Mouse (Mus musculus) cortical plate, adult 2 months (tissue): ENCODE measurements around the gene C77080. TPM values are rescaled to one million over a fixed set of nuclear protein-coding genes. Genes with fewer than 3 reads are reported as not detected.

Source experiments
- H3K27ac ChIP-seq: fragments of 200-500 bp; 2 replicates; pipeline ENCODE4 v1.5.1; 2012; ENCODE audit warnings: low read length, control low read depth, inconsistent platforms; ENCODE audit not compliant: insufficient read depth
- H3K4me1 ChIP-seq: fragments of 200-500 bp; 2 replicates; pipeline ENCODE4 v1.6.1; 2011; ENCODE audit warnings: low read length; ENCODE audit not compliant: control insufficient read depth, insufficient read depth
- H3K4me3 ChIP-seq: fragments of 200-500 bp; 2 replicates; pipeline ENCODE4 v1.5.1; 2011; ENCODE audit warnings: mild to moderate bottlenecking, low read length, control low read depth; ENCODE audit not compliant: insufficient read depth
- CTCF ChIP-seq: fragments of 200-500 bp; IDR thresholded peaks from 2 replicates; pipeline ENCODE4 v1.5.1; 2011; ENCODE audit warnings: mild to moderate bottlenecking, control low read depth, low read length; ENCODE audit not compliant: insufficient read depth; ENCODE audit errors: extremely low read depth
- POLR2A ChIP-seq: fragments of 200-500 bp; IDR thresholded peaks from 2 replicates; pipeline ENCODE4 v1.6.1; 2011; ENCODE audit warnings: mild to moderate bottlenecking, low read length, control low read depth; ENCODE audit not compliant: insufficient read depth; ENCODE audit errors: extremely low read depth
- polyA plus RNA-seq: library from polyadenylated mRNA; depleted of rRNA; stranded (reverse); fragments of >200 nt; gene quantifications from 2 replicates; pipeline ENCODE4 v1.2.3, GENCODE M21; 2012

Gene C77080
- polyA plus RNA-seq, 1 experiment: 15.0 TPM

DNA sequence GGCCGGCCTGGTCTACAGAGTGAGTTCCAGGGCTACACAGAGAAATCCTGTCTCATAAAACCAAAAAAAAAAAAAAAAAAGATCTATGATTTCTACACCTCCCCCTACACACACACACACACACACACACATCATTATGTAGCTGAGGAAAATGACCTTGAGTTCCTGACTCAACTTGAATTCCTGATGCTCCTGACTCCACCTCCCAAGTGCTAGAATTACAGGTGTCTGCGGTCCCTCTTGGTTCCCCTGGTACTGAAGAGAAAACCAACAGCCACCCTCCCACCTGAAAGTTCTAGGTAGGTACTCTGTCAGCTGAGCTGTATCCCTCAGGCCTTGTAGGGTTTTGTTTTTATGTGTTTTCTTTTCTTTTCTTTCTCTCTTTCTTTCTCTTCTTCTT is 8.7 kb downstream of the C77080 start:
- Histone ChIP-seq H3K4me1 (peaks cover 8% of the 10 kb centered on the region), H3K4me3 (no peak overlapping the region), H3K27ac (no peak overlapping the region)
- TF ChIP-seq CTCF (no peak), POLR2A (no peak)

DNA sequence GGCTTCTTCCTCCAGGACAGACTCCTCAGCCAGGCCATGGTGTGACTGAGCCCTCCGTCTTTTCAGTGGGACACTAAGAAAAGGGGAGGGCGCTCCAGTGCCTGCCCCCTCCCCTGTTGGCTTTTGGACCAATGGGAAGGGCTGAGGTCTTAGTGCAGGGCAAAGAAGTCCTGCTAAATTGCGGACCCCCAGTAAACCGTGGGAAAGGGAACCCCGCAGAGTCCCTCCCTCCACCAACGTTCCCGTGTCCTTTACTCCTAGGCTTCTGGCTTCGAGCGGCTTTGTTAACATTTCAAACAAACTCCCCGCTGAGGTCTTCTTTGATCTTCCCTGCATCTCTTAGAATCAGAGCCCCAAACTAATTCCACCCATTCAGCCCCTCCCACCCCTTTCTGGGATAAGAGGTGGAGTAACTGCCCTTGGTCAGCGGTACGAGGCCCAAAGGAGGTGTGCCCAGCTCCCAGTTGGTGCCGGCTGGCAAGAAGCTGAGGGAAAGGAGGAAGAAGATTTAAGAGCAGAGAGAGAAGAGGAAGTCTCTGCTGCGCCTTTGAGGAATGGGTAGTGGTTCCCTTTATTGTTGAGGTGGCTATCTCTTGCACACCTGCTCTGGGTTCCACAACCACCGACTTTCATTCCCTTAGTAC is 9.6 kb downstream of the C77080 start:
- peaks cover 4% of the 10 kb centered on the region for H3K4me1 ChIP-seq
- H3K4me3 ChIP-seq: no peak overlapping the region
- no peak overlapping the region for H3K27ac ChIP-seq
- TF ChIP-seq CTCF: no peak
- no peak for TF ChIP-seq POLR2A

DNA sequence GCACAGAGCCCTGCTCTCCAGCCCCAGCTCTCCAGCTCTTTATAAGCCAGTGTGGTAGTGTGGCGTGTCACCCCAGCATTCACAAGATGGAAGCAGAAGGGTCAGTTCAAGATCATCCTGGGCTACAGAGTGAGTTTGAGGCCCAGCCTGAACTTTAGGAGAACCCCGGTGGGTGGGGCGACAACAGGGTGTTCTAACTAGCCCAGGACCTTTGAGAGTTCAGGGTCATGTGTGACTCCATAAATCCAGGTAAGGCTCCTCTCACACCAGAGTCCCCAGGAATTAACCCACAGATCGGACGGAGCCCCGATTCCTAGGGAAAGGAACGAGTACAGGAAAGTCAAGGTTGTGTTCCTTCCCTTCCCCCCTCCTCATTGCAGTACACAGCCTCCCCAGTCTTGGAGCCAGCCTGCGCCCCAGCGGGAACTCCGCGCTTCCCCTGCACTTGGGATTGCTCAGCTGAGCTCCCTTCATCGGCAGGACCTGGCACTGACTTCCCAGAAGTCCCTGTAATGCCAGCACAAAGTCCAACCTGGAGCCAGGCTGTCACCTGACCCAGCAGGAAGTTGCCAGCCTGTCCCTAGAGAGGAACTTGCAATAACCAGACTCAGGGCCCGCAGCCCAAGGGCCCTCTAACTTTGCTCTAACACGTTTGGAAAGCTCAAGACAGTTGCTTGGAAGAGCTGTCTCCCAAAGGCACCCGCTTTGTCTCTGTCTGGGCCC is 10.3 kb downstream of the C77080 start:
- no peak for TF ChIP-seq CTCF
- no peak for TF ChIP-seq POLR2A
- Histone ChIP-seq H3K4me1 (no peaks in the 10 kb centered on the region), H3K27ac (no peak overlapping the region), H3K4me3 (no peak overlapping the region)

DNA sequence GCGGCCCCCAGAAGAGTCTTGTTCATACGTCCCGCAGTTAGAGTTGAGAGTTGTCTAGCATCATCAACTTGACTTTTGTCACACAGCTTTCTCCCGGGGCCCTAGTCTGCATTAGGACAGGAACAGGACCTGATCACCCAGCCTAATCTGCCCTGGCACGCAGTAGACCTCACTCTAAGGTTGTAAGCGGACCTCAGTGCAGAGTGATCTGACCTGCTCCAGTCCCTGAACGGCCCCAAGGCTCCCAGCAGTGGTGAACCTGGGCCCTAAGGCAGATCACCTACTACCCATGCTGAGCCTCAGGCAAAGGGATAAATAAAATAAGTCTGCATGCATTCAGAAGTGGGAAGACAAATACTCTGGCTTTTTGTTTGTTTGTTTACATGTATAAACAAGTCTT is 11.9 kb downstream of the C77080 start:
- TF ChIP-seq POLR2A (no peak), CTCF (no peak)
- H3K4me1 ChIP-seq: no peaks in the 10 kb centered on the region
- H3K4me3 ChIP-seq: no peak overlapping the region
- no peak overlapping the region for H3K27ac ChIP-seq

DNA sequence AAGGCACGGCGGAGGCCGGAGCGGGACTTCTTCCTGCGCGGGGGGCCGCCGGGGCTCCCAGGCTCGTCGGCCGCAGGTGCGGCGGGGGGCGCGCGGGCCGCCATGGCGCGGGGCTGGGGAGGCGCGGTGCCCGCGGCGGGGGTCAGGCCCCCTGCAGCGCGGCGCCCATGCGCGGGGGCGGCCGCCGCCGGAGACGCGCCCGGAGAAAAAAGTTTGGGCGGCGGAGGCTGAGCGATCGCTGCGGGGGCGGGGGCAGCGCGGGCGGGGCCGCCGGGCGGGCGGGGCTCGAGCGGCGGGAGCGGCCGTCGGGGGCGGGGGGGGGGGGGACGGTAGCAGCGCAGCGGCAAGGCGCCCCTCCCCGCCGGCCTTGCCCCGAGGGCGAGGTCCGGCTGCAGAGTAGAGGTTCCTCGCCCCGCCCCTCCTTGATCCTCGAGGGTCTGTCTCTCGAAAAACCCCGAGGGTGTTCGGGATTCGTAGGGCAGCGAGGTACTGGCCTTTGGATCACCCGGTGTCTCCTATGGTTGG is 12.9 kb downstream of the C77080 start:
- TF ChIP-seq CTCF: no peak
- TF ChIP-seq POLR2A: no peak
- Histone ChIP-seq H3K27ac (no peak overlapping the region), H3K4me1 (no peaks in the 10 kb centered on the region), H3K4me3 (peak overlapping the region; percentile 23)

DNA sequence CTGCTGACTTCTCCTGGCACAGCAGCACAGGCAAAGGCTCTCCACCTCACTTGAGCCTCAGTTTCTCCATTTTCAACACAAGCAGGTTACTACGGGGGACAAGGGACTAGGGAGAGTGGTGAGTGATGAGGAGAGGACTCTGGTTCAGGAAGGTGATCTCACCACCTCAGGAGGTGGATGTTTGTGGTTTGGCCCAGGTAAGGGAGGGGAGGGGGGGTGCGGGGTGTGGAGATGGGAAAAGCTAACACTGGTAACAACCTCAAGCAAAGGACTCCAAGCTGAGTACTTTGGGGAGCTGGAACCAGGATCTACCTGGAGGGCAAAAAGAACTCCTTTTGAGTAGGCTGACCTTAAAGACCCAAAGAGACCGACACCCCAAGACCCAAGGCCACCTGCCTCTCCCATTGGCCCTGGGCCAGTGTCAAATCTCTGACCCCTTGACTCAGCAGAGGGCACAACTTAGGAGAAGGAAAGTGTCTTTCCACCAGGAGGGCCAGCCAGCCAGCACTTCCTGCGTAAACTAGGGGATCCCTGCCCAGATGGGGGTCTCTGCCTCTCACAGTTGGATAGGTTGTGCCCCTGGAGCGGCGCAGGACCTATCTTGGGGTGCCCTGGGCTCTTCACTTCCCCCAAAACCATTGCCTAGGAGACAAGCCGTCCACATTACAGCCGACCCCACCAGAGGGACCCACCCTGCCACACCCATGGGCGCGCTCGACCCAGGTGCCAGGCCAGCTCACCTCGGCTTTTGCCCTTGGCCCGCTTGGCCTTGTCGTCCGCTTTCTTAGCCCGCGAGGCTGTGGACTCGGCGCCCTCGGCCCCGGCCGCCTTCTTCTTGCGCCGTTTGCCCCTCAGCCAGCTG is 13.6 kb downstream of the C77080 start:
- Histone ChIP-seq H3K4me1 (no peaks in the 10 kb centered on the region), H3K27ac (no peak overlapping the region), H3K4me3 (peak overlapping the region; percentile 23)
- TF ChIP-seq CTCF (no peak), POLR2A (no peak)

DNA sequence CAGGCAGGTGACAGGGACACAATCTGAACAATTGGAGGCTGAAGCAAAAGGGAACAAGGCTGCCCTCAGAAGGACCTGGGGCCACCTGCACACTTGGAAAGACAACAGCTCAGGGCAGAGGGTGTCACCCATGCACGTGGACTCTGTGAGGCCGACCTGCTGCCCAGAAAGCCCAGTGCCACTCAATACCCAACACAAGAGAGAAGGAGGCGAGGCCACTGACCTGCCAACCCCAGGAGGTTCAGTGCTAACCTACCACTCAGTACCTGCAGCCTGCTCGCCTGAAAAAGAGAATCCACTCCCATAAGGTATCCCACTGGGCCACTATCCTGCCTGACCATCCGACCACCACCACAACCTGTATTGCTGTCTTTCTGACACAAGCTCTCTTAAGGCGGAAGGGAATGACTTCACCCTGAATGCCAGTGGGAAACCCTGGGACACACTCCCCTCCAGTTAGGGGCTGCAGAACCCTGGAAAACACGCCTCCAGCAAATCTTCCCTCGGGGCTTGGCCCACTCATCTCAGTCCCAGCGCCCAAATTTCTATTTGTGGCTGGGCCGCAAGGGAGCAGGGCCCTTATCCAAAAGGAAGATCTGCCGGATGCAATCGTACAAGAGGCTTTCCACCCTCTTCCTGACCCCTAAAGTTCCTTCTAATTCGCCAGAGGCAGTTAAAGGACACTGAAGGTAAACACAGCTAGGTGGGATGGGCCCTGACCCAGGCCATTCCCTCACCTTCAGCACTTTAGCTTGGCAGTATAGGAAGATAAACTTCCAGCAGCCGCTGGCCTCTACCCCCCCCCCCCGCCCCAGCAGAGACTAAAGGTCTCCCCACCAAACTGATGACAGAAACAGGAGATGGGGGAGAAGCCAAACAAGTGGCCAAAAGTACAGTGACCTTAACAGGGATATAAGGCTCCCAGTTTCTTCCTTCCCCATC is 14.6 kb downstream of the C77080 start:
- no peak overlapping the region for H3K27ac ChIP-seq
- H3K4me3 ChIP-seq: no peak overlapping the region
- H3K4me1 ChIP-seq: no peaks in the 10 kb centered on the region
- TF ChIP-seq POLR2A (no peak), CTCF (no peak)

DNA sequence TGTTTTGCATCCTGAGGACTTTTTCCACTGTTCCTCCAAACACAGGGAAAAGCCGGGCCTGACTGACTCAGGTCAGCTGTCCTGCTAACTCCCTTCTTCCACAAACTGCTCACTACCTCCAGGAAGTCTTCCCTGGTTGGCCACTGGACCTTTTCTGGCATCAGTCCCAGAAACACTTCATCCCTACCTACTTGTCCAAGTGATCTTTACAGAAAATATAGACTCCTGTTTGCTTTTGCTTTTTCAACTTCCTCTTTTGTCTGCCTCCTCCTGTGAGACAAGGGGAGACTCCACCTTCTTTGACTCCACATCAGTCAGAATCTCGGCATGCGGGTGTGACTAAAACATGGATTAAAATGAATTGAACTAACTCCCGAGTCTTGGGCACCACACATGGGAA is 16.4 kb downstream of the C77080 start:
- Histone ChIP-seq H3K4me3 (no peak overlapping the region), H3K4me1 (peaks cover under 1% of the 10 kb centered on the region; the same call in 1 of the 2 replicates), H3K27ac (no peak overlapping the region)
- TF ChIP-seq POLR2A (no peak), CTCF (no peak)
